Mouse (Mus musculus) E14TG2a.4 (cell line): ENCODE data around the gene Wnt9b.

Experiments used
- CTCF ChIP-seq: conservative IDR thresholded peaks from 2 replicates; pipeline ENCODE4 v1.5.1; 2014; ENCODE audit warnings: low read length
- NANOG ChIP-seq: IDR thresholded peaks from 2 replicates; pipeline ENCODE4 v1.6.1; 2014; ENCODE audit warnings: borderline replicate concordance, low read length, mixed read lengths
- POU5F1 ChIP-seq: IDR thresholded peaks from 2 replicates; pipeline ENCODE4 v1.6.1; 2014; ENCODE audit warnings: low read length, borderline replicate concordance

- TF ChIP-seq CTCF (no peak), NANOG (no peak), POU5F1 (no peak)
Observed at GRCm38 (mm10) chr11:103691036-103691435, 58.6 kb downstream of the Wnt9b start.
